Mouse (Mus musculus): Measurements from ENCODE around the gene Stxbp5. TPM values are rescaled to one million over a fixed set of nuclear protein-coding genes. Genes with fewer than 3 reads are reported as not detected.
A peak's percentile ranks its signal among the peaks of the same experiment; 100 is the strongest.
"Not testable (repeated sequence)": the region's sequence is repeated elsewhere in the genome, so short reads cannot be mapped to it uniquely, and the experiment has no call there.

Stxbp5 gene
- 14.0 and 22.8 TPM in 2 replicates for polyA plus RNA-seq (2012; rRNA removed)

- no peak for DNase-seq (ENCODE audit: low read depth, low spot score)
- under 1% methylated on average over 47 of the region's 52 CpGs for WGBS
Measured at GRCm38 (mm10) chr10:9901071-9901696, at the start of gene Stxbp5. TSS of gene Stxbp5 (minus strand) at chr10:9901079.

- 65% methylated on average over 5 of the region's 5 CpGs for WGBS
Measured at GRCm38 (mm10) chr10:9912395-9912794, 11.5 kb upstream of the Stxbp5 start.

GRCm38 (mm10) chr10:9907919-9908502, 7.1 kb upstream of the Stxbp5 start:
- 71% methylated on average over 8 of the region's 8 CpGs for WGBS

More at GRCm38 (mm10) chr10:9912395-9912794, 11.5 kb upstream of the Stxbp5 start:
- no peak for DNase-seq (ENCODE audit: low read depth, low spot score)

GRCm38 (mm10) chr10:9907519-9907918, 6.6 kb upstream of the Stxbp5 start:
- 79% methylated on average over 2 of the region's 2 CpGs for WGBS
- DNase-seq (ENCODE audit: low read depth, low spot score) = no peak

More at GRCm38 (mm10) chr10:9907919-9908502, 7.1 kb upstream of the Stxbp5 start:
- no peak for DNase-seq (ENCODE audit: low read depth, low spot score)

- 53% methylated on average over 3 of the region's 3 CpGs for WGBS
- no peak for DNase-seq (ENCODE audit: low read depth, low spot score)
Measured at GRCm38 (mm10) chr10:9906185-9906584, 5.3 kb upstream of the Stxbp5 start.

GRCm38 (mm10) chr10:9901697-9902239, 889 bp upstream of the Stxbp5 start:
- WGBS = under 1% methylated on average over 16 of the region's 16 CpGs

GRCm38 (mm10) chr10:9900315-9901070, 386 bp downstream of the Stxbp5 start:
- 1% methylated on average over 81 of the region's 81 CpGs for WGBS
- DNase-seq (ENCODE audit: low read depth, low spot score) = no peak

More at GRCm38 (mm10) chr10:9901697-9902239, 889 bp upstream of the Stxbp5 start:
- DNase-seq (ENCODE audit: low read depth, low spot score) = peak; percentile 86

- 8% methylated on average over 15 of the region's 15 CpGs for WGBS
- DNase-seq (ENCODE audit: low read depth, low spot score) = no peak
Measured at GRCm38 (mm10) chr10:9899816-9900215, 1.1 kb downstream of the Stxbp5 start.

- DNase-seq (ENCODE audit: low read depth, low spot score) = no peak
- 15% methylated on average over 7 of the region's 7 CpGs for whole genome bisulfite sequencing
Measured at GRCm38 (mm10) chr10:9899086-9899485, 1.8 kb downstream of the Stxbp5 start.

- WGBS = 80% methylated on average over 5 of the region's 5 CpGs
Measured at GRCm38 (mm10) chr10:9897852-9898251, 3.0 kb downstream of the Stxbp5 start.

GRCm38 (mm10) chr10:9893562-9893961, 7.3 kb downstream of the Stxbp5 start:
- 48% methylated on average over 2 of the region's 2 CpGs for WGBS
- DNase-seq (ENCODE audit: low read depth, low spot score) = no peak

More at GRCm38 (mm10) chr10:9897852-9898251, 3.0 kb downstream of the Stxbp5 start:
- no peak for DNase-seq (ENCODE audit: low read depth, low spot score)

GRCm38 (mm10) chr10:9889651-9890050, 11.2 kb downstream of the Stxbp5 start:
- no peak for DNase-seq (ENCODE audit: low read depth, low spot score)
- 68% methylated on average over 8 of the region's 8 CpGs for WGBS

- WGBS = 70% methylated on average over 4 of the region's 4 CpGs
- no peak for DNase-seq (ENCODE audit: low read depth, low spot score)
Measured at GRCm38 (mm10) chr10:9888655-9889054, 12.2 kb downstream of the Stxbp5 start.

- 85% methylated on average over 5 of the region's 5 CpGs for WGBS
- not testable (repeated sequence) for DNase-seq (ENCODE audit: low read depth, low spot score)
Measured at GRCm38 (mm10) chr10:9881781-9882320, 19.0 kb downstream of the Stxbp5 start.

- no peak for DNase-seq (ENCODE audit: low read depth, low spot score)
- 68% methylated on average over 6 of the region's 6 CpGs for WGBS
Measured at GRCm38 (mm10) chr10:9880070-9880728, 20.7 kb downstream of the Stxbp5 start.

GRCm38 (mm10) chr10:9878821-9879489, 21.9 kb downstream of the Stxbp5 start:
- 89% methylated on average over 6 of the region's 6 CpGs for WGBS
- DNase-seq (ENCODE audit: low read depth, low spot score) = no peak

GRCm38 (mm10) chr10:9875905-9876304, 25.0 kb downstream of the Stxbp5 start:
- DNase-seq (ENCODE audit: low read depth, low spot score) = no peak
- 70% methylated on average over 3 of the region's 3 CpGs for WGBS

- no peak for DNase-seq (ENCODE audit: low read depth, low spot score)
- WGBS = 68% methylated on average over 2 of the region's 2 CpGs
Measured at GRCm38 (mm10) chr10:9872143-9872542, 28.7 kb downstream of the Stxbp5 start.
